Mouse (Mus musculus) erythroblast, embryonic 14.5 days (primary cell): ENCODE measurements around the gene Cd52.

ENCODE experiments used
- GATA1 ChIP-seq: IDR thresholded peaks from 2 replicates; pipeline ENCODE4 v1.6.1; 2012; ENCODE audit warnings: low read length, inconsistent platforms, mixed read lengths
- TAL1 ChIP-seq: IDR thresholded peaks from 3 replicates; pipeline ENCODE4 v1.6.1; 2012; ENCODE audit warnings: low read length, inconsistent platforms, mixed read lengths

DNA sequence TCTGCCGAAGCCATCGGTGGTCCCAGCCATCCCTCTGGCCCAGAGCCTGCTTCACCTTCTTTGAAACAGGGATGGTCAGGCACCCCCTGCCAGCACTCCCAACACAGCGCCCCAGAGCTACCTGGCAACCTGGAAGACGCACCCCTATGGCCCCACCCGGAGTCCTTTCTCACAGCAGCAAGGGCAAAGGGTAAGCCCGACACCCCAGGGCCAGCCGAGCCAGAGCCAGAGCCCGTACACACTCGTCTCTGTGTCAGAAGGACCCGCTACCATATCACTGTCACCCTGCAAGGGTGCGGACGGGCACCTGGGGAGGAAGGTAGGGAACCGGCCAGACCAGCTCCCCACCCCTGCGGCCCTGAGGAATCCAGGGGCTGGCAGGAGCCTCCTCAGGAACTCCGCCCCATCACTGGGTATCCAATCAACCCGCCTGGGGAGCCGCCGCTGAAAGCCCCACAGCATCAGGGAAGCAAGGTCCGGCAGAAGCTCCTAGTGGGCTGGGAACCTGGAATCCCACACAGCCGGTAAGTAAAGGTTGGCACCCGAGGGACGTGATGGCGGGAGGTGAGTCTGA is 29.4 kb downstream of the Cd52 start:
- TF ChIP-seq GATA1: no peak
- no peak for TF ChIP-seq TAL1
